Mouse (Mus musculus) limb, embryonic 13.5 days (tissue): ENCODE measurements around the gene Cacna1c. TPM values are rescaled to one million over a fixed set of nuclear protein-coding genes. Genes with fewer than 3 reads are reported as not detected.

Experiments used
- ATAC-seq: fragments of 200-750 bp; cut with Nextera tagmentation; 2 replicates; pipeline ENCODE4 v1.8.0; 2017; ENCODE audit warnings: low read depth, moderate number of reproducible peaks, moderate TSS enrichment; ENCODE audit not compliant: low FRiP score
- H3K27ac ChIP-seq: fragments of 300-500 bp; sonication (generic); 2 replicates; pipeline ENCODE4 v1.5.1; 2015; ENCODE audit warnings: inconsistent platforms, mild to moderate bottlenecking, moderate library complexity
- H3K27me3 ChIP-seq: fragments of 300-500 bp; sonication (generic); 2 replicates; pipeline ENCODE4 v1.6.1; 2015; ENCODE audit warnings: mild to moderate bottlenecking, inconsistent platforms
- H3K36me3 ChIP-seq: fragments of 300-500 bp; sonication (generic); 2 replicates; pipeline ENCODE4 v1.6.1; 2015; ENCODE audit warnings: inconsistent platforms, mild to moderate bottlenecking, moderate library complexity
- H3K4me1 ChIP-seq: fragments of 300-500 bp; sonication (generic); 2 replicates; pipeline ENCODE4 v1.6.1; 2015; ENCODE audit warnings: inconsistent platforms
- H3K4me2 ChIP-seq: fragments of 300-500 bp; sonication (generic); replicated peaks from 2 replicates; pipeline ENCODE4 v1.6.1; 2015; ENCODE audit warnings: inconsistent platforms, mild to moderate bottlenecking, moderate library complexity
- H3K4me3 ChIP-seq: fragments of 300-500 bp; sonication (generic); 2 replicates; pipeline ENCODE4 v1.5.1; 2015; ENCODE audit warnings: moderate library complexity, mild to moderate bottlenecking, inconsistent platforms
- H3K9ac ChIP-seq: fragments of 300-500 bp; sonication (generic); 2 replicates; pipeline ENCODE4 v1.6.1; 2015; ENCODE audit warnings: mild to moderate bottlenecking, inconsistent platforms
- H3K9me3 ChIP-seq: fragments of 300-500 bp; sonication (generic); 2 replicates; pipeline ENCODE4 v1.6.1; 2016; ENCODE audit warnings: inconsistent platforms
- WGBS: fragments of 180-500 bp; shearing (Covaris S2); methylation state at CpG from one replicate; pipeline ENCODE4 v1.1.7; 2015; 5-methylcytosine and 5-hydroxymethylcytosine counted together
- polyA plus RNA-seq: library from polyadenylated mRNA; unstranded; fragments of >200 nt; fragmentation: Nextera tagmentation; extraction: Ambion mirVana; gene quantifications from 2 replicates; pipeline ENCODE4 v1.2.1, GENCODE M21; 2015

The Cacna1c gene
- polyA plus RNA-seq, 1 experiment from 2014 or later, result 9.9 TPM

DNA sequence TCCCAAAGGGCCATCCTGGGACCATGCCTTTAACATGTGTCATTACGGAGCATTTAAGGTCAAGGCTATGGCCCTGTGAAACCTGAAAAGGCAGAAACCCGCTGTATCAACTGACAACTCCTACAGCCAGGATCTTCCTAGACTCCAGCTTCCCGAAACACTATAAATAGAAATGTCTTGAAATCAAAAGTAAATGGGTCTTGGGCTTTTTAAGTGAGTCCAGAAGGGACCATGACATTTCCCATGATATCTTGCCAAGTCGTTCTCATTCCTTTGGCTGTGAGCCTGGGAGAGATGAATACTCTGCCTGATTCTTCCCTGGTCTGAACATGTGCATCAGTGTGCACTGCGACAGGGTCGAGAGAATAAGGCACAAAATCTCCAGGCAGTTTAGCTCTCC, 158.4 kb downstream of the Cacna1c start:
- 75% methylated on average over 6 of the region's 6 CpGs for WGBS
- Histone ChIP-seq H3K4me1 (peaks cover 32% of the 10 kb centered on the region), H3K36me3 (peaks cover 10% of the 10 kb centered on the region), H3K27ac (no peak overlapping the region), H3K4me2 (no peak overlapping the region), H3K4me3 (no peak overlapping the region), H3K27me3 (no peaks in the 10 kb centered on the region), H3K9ac (no peak overlapping the region), H3K9me3 (peaks cover 10% of the 10 kb centered on the region)
- ATAC-seq, result no peak

DNA sequence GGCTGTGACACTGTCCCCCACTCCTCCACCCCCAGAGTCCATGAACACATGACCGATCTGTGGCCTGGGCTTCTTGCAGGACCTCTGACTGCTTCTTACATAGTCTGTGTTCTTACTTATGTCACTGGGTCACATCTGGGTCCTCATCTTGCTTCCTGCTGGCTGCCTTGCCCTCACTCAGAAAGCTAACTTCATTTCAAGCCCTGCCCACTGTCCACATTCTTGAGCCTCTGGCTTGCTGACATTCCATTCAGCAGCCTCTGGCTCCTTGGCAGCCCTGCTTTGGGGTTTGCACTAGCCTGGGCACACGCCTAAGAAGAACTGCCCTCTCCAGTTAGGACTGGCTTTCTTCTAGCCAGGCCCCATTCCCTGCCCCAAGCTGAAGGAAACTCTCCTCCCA, 159.2 kb downstream of the Cacna1c start:
- peaks cover 10% of the 10 kb centered on the region for H3K9me3 ChIP-seq
- WGBS, result 72% methylated on average over 2 of the region's 2 CpGs
- H3K27me3 ChIP-seq, result no peaks in the 10 kb centered on the region
- H3K9ac ChIP-seq, result no peak overlapping the region
- H3K4me2 ChIP-seq, result no peak overlapping the region
- ATAC-seq, result no peak
- no peak overlapping the region for H3K4me3 ChIP-seq
- H3K36me3 ChIP-seq, result peaks cover 10% of the 10 kb centered on the region
- no peak overlapping the region for H3K27ac ChIP-seq
- peaks cover 28% of the 10 kb centered on the region for H3K4me1 ChIP-seq

DNA sequence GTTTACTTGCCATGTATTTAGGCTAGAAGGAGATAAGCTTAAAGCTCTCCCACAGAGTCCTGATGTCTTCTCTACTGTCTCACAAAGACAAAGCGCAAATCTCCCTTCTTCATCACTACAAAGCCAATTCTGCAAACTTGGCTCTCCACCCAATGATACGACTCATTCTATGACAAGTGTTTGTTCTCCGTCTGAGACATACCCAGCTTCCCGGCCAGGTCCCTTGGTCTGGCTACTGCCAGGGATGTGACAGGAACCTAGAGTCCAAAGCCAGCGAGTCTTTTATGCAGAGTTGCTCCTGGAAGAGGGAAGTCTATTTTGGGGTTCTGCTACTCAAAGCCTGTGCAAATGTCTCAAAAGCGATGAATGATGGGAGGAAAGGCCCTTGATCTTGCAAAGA, 160.9 kb downstream of the Cacna1c start:
- Histone ChIP-seq H3K4me2 (no peak overlapping the region), H3K9me3 (peaks cover 10% of the 10 kb centered on the region), H3K4me1 (peaks cover 16% of the 10 kb centered on the region), H3K27ac (no peak overlapping the region), H3K4me3 (no peak overlapping the region), H3K27me3 (no peaks in the 10 kb centered on the region), H3K9ac (no peak overlapping the region), H3K36me3 (peaks cover 10% of the 10 kb centered on the region)
- WGBS, result 94% methylated on average over 6 of the region's 6 CpGs
- no peak for ATAC-seq

DNA sequence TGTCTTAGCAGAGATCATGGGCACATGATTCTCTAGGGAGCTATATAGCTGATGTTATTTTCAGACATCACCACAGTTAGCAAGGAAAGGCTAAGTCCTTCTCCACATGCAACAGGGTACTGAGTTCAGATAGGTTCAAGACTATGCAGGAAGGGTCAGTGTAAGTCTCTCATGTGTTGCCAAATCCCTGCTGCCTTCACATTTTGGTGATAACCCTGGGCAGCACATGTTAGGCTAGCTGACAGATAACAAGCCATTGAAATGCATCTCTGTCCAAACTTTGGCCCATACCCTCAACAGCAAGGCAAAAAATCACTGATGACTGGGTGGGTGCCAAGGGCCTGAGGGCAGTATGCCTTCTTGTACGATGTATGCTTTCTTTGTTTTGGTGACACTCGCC, 161.3 kb downstream of the Cacna1c start:
- ATAC-seq, result no peak
- 99% methylated on average over 2 of the region's 2 CpGs for WGBS
- H3K27me3 ChIP-seq, result no peaks in the 10 kb centered on the region

DNA sequence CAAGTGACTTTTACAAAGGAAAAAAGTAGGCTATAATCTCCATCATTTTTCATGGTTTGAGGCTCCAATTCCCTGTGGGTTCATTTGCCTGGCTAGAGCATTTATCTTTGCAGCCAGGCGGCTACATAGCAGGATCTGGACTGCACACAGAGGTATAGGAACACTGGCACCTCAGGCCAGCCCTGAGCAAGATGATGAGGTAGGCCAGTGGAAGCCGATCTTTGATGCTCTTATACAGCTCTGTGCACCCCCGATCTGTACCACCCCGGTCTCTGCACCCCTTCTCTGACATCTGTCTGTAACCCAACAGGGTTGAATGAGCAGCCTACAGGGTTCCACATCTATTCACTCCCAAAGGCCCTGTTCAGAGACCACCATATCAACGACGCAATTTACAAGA, 168.3 kb downstream of the Cacna1c start:
- no peak overlapping the region for H3K4me3 ChIP-seq
- H3K27me3 ChIP-seq, result no peaks in the 10 kb centered on the region
- no peak for ATAC-seq
- 68% methylated on average over 6 of the region's 6 CpGs for WGBS
- H3K9ac ChIP-seq, result 0 out of 2 replicates have a peak overlapping the region, but pooled peaks have one; percentile 8
- H3K36me3 ChIP-seq, result no peaks in the 10 kb centered on the region; the same call in 1 of the 2 replicates
- H3K27ac ChIP-seq, result peak overlapping the region; percentile 44; the same call in 1 of the 2 replicates
- peaks cover 15% of the 10 kb centered on the region for H3K4me1 ChIP-seq
- H3K4me2 ChIP-seq, result no peak overlapping the region
- no peaks in the 10 kb centered on the region for H3K9me3 ChIP-seq

More for the DNA sequence above, 161.3 kb downstream of the Cacna1c start:
- Histone ChIP-seq H3K4me3 (no peak overlapping the region), H3K4me2 (no peak overlapping the region), H3K9me3 (peaks cover 10% of the 10 kb centered on the region), H3K9ac (no peak overlapping the region), H3K36me3 (peaks cover 10% of the 10 kb centered on the region), H3K4me1 (peaks cover 15% of the 10 kb centered on the region), H3K27ac (no peak overlapping the region)

DNA sequence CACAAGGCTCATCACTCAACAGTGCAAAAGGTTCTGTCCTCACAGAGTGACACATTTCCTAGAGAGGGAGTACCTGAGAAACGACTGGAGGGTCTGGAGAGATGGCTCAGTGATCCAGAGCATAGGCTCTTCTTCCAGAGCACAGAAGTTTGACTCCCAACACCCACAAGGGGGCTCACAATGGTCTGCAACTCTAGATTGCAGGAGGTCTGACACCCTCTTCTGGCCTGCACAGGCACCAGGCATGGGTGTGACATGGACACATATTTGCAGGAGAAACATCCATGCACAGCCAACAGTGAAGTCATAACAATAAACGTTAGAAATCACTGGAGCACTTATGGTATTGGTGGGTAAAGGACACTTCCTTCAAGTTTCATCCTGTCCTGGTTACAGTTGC, 173.4 kb downstream of the Cacna1c start:
- Histone ChIP-seq H3K36me3 (no peaks in the 10 kb centered on the region), H3K4me2 (no peak overlapping the region), H3K27ac (no peak overlapping the region), H3K4me3 (no peak overlapping the region), H3K4me1 (peaks cover 45% of the 10 kb centered on the region), H3K9me3 (no peaks in the 10 kb centered on the region), H3K27me3 (no peaks in the 10 kb centered on the region), H3K9ac (no peak overlapping the region)
- no peak for ATAC-seq
- 64% methylated on average over 2 of the region's 2 CpGs for WGBS

DNA sequence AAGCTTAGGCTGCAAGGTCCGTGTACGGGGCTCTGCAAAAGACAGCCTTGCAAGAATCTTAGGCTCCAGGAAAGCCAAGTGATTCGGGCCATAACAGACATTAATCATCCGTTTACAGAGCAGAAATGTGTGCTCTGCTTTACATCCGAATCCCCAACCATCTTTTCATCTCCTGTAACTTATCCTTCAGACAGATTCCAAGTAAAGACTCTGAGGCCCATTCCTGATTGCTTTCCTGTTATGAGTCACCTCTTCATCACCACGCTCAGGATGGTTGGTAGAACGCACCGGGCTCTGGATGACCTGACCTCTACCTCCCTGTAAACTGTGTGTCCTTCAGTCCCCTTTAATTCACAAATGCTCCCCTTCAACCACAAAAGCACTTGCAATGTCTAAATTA, 175.0 kb downstream of the Cacna1c start:
- no peaks in the 10 kb centered on the region for H3K9me3 ChIP-seq
- H3K9ac ChIP-seq, result no peak overlapping the region
- 62% methylated on average over 8 of the region's 8 CpGs for WGBS
- peaks cover 48% of the 10 kb centered on the region for H3K4me1 ChIP-seq
- H3K36me3 ChIP-seq, result no peaks in the 10 kb centered on the region
- H3K27ac ChIP-seq, result no peak overlapping the region
- ATAC-seq, result no peak
- H3K27me3 ChIP-seq, result no peaks in the 10 kb centered on the region
- H3K4me2 ChIP-seq, result no peak overlapping the region
- H3K4me3 ChIP-seq, result no peak overlapping the region

DNA sequence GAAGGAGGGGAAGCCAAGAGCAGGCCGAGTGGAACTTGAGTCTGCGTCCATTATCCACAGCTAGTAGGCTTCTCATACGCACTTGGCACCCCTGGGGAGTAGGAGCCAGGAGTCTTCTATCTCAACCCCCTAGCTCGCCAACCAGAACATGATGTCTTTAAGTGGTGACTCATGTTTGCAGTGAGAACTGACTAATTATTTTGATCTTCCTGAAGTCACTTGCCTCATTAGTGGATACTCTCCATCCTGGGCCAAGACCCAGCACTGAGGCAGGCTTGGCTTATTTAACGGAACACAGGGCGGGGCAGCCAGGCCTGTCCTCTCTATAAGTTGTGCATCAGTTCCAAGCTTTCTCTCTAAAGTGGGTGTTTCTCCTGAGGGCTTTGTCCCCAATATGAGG, 177.3 kb downstream of the Cacna1c start:
- Histone ChIP-seq H3K36me3 (no peaks in the 10 kb centered on the region), H3K4me3 (no peak overlapping the region), H3K9ac (no peak overlapping the region), H3K4me1 (peaks cover 61% of the 10 kb centered on the region), H3K27ac (no peak overlapping the region), H3K4me2 (no peak overlapping the region), H3K27me3 (no peaks in the 10 kb centered on the region), H3K9me3 (no peaks in the 10 kb centered on the region)
- no peak for ATAC-seq
- 83% methylated on average over 6 of the region's 6 CpGs for WGBS

DNA sequence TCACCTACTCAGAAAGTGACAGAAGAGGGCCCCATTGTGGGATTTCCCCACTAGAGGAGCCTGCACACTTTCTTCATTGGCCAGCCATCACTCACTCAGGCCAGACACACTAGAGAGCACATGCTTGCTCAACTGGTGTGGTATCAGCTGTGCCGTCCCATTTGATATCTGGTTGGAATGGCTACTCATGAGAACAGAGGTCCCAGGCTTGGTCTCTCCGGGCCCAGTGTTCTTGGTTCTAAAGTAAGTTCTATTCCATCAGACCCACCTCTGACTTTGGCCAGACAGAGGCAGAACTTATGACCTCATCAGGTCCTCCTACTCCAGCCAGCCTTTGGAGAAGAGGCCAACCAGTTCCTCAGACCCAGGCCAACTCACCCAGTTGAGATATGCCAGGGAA, 178.0 kb downstream of the Cacna1c start:
- H3K4me1 ChIP-seq, result peaks cover 61% of the 10 kb centered on the region
- no peak overlapping the region for H3K4me2 ChIP-seq

DNA sequence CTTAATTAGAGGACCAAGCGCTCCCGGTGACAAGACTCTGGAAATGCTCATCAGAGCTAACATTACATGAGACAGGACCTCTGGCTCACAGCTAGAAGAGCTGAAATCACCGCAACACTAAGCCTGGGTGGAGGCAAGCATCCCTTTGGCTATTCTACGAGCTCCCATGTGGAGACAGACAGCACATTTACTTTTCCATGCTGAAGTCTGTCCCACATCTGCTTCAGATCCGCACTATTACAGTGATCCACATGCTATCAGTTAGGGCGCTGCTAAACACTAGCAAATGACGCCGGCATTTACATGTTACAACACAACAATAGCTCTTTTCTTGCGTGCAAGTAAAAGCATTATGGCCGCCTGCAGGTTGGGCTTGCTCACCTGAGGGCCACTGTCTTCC, 178.7 kb downstream of the Cacna1c start:
- Histone ChIP-seq H3K27me3 (no peaks in the 10 kb centered on the region), H3K4me1 (peaks cover 61% of the 10 kb centered on the region), H3K9me3 (no peaks in the 10 kb centered on the region), H3K4me3 (no peak overlapping the region), H3K9ac (no peak overlapping the region), H3K4me2 (no peak overlapping the region), H3K27ac (no peak overlapping the region), H3K36me3 (no peaks in the 10 kb centered on the region)
- whole genome bisulfite sequencing, result 30% methylated on average over 10 of the region's 10 CpGs
- ATAC-seq, result peak; percentile 64; the same call in 1 of the 2 replicates

More for the DNA sequence above, 178.0 kb downstream of the Cacna1c start:
- H3K36me3 ChIP-seq, result no peaks in the 10 kb centered on the region
- no peak for ATAC-seq
- no peak overlapping the region for H3K27ac ChIP-seq
- WGBS, result 92% methylated on average over 2 of the region's 2 CpGs
- no peaks in the 10 kb centered on the region for H3K27me3 ChIP-seq
- H3K4me3 ChIP-seq, result no peak overlapping the region
- H3K9ac ChIP-seq, result no peak overlapping the region
- no peaks in the 10 kb centered on the region for H3K9me3 ChIP-seq

DNA sequence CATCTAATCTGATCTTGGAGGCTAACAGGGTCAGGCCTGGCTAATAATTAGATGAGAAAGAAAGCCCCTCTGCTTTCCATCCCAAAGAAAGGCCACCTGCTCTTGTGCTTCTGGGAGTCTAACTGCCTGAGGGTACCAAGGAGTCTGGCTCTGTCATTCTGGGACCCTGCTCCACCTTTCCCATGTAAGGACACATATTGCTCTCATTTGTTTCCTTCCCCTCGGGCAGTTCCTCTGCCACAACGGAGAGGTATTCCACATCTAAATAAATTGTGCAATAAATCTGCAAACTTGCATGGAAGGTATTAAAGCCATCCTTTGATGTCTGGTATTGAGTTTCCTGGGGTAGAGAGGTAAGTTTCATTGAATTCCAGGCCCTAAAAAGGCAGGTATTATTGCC, 180.9 kb downstream of the Cacna1c start:
- WGBS, result 2% methylated on average over 2 of the region's 2 CpGs
- ATAC-seq, result no peak
- Histone ChIP-seq H3K4me1 (peaks cover 45% of the 10 kb centered on the region), H3K9ac (no peak overlapping the region), H3K9me3 (no peaks in the 10 kb centered on the region), H3K36me3 (no peaks in the 10 kb centered on the region), H3K27me3 (no peaks in the 10 kb centered on the region), H3K4me2 (no peak overlapping the region), H3K4me3 (no peak overlapping the region), H3K27ac (peak overlapping the region; percentile 63; the same call in 1 of the 2 replicates)

DNA sequence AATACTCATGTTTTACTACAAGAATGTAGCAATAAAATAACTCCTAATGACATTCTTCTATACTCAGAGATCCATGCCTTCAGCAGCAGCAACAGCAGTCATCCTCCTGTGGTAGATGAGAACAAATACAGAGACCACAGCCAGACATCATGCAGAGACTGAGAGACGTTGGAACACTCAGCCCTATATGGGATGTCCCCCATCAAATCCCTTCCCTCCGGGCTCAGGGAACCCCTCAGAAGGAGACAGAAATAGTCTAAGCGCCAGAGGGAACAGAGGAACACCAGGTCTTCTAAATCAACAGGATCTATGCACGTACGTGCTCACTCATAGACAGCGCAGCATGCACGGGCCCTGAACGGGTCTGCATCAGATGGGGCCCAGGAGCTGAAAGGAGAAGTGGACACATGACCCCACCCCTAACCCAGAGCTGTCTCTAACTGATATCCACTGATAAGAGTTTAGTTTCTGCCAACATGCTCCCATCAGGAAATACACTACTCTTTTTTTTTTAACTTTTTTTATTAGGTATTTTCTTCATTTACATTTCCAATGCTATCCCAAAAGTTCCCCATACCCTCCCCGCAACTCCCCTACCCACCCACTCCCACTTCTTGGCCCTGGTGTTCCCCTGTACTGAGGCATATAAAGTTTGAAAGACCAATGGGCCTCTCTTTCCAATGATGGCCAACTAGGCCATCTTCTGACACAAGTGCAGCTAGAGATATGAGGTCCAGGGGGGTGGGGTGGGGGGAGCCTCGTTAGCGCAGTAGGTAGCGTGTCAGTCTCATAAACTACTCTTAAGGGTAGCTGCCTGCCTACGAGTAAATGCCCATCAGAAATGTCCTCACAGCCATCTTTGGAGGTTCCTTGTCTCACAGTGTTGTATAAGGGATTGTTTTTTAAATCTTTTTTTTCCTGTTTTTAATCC, 182.8 kb downstream of the Cacna1c start:
- H3K27ac ChIP-seq, result no peak overlapping the region
- no peak for ATAC-seq
- H3K4me3 ChIP-seq, result no peak overlapping the region
- no peaks in the 10 kb centered on the region for H3K36me3 ChIP-seq
- no peak overlapping the region for H3K4me2 ChIP-seq
- peaks cover 50% of the 10 kb centered on the region for H3K4me1 ChIP-seq
- H3K9ac ChIP-seq, result no peak overlapping the region
- WGBS, result 80% methylated on average over 13 of the region's 13 CpGs
- no peaks in the 10 kb centered on the region for H3K9me3 ChIP-seq
- no peaks in the 10 kb centered on the region for H3K27me3 ChIP-seq
